Mouse (Mus musculus) embryonic facial prominence, embryonic 11.5 days (tissue): ENCODE results near the gene Krtcap2. TPM values are rescaled to one million over a fixed set of nuclear protein-coding genes. Genes with fewer than 3 reads are reported as not detected.
A peak's percentile ranks its signal among the peaks of the same experiment; 100 is the strongest.

Experiments
- ATAC-seq: fragments of 200-750 bp; cut with Nextera tagmentation; replicated peaks from 2 replicates; pipeline ENCODE4 v1.8.0; 2017; ENCODE audit warnings: low read depth; ENCODE audit not compliant: insufficient number of reproducible peaks, low FRiP score, low TSS enrichment
- DNase-seq: peaks from one replicate; pipeline ENCODE4 v3.0.0-alpha.2; 2015; ENCODE audit warnings: low spot score
- H3K27ac ChIP-seq: fragments of 300-500 bp; sonication (generic); replicated peaks from 2 replicates; pipeline ENCODE4 v1.5.1; 2014; ENCODE audit warnings: mild to moderate bottlenecking, low read depth, low read length, control low read depth
- H3K27me3 ChIP-seq: fragments of 300-500 bp; sonication (generic); 2 replicates; pipeline ENCODE4 v1.6.1; 2014; ENCODE audit warnings: mild to moderate bottlenecking, low read length, moderate library complexity, mixed read lengths; ENCODE audit not compliant: control insufficient read depth, insufficient read depth
- H3K36me3 ChIP-seq: fragments of 300-500 bp; sonication (generic); replicated peaks from 2 replicates; pipeline ENCODE4 v1.6.1; 2014; ENCODE audit warnings: low read depth, mild to moderate bottlenecking, low read length, moderate library complexity, mixed read lengths; ENCODE audit not compliant: control insufficient read depth, insufficient read depth
- H3K4me1 ChIP-seq: fragments of 300-500 bp; sonication (generic); 2 replicates; pipeline ENCODE4 v1.6.1; 2014; ENCODE audit warnings: low read length, mixed read lengths; ENCODE audit not compliant: control insufficient read depth, insufficient read depth
- H3K4me2 ChIP-seq: fragments of 300-500 bp; sonication (generic); 2 replicates; pipeline ENCODE4 v1.6.1; 2014; ENCODE audit warnings: low read depth, mild to moderate bottlenecking, control low read depth, low read length, moderate library complexity
- H3K4me3 ChIP-seq: fragments of 300-500 bp; sonication (generic); 2 replicates; pipeline ENCODE4 v1.5.1; 2014; ENCODE audit warnings: low read depth, low read length, control low read depth
- H3K9ac ChIP-seq: fragments of 300-500 bp; sonication (generic); replicated peaks from 2 replicates; pipeline ENCODE4 v1.6.1; 2014; ENCODE audit warnings: mild to moderate bottlenecking, control low read depth, low read length
- H3K9me3 ChIP-seq: fragments of 300-500 bp; sonication (generic); replicated peaks from 2 replicates; pipeline ENCODE4 v1.6.1; 2016; ENCODE audit warnings: mild to moderate bottlenecking, low read length, inconsistent platforms, mixed read lengths; ENCODE audit not compliant: control insufficient read depth
- WGBS: fragments of 180-500 bp; shearing (Covaris S2); extraction: QIAGEN DNeasy Blood & Tissue Kit; methylation state at CpG from one replicate; pipeline ENCODE4 v1.1.7; 2014; 5-methylcytosine and 5-hydroxymethylcytosine counted together
- polyA plus RNA-seq: library from polyadenylated mRNA; unstranded; fragments of >200 nt; fragmentation: Nextera tagmentation; extraction: Ambion mirVana; gene quantifications from 2 replicates; pipeline ENCODE4 v1.2.1, GENCODE M21; 2014

The Krtcap2 gene
- polyA plus RNA-seq, 1 experiment from 2014 or later = 287 TPM

DNA sequence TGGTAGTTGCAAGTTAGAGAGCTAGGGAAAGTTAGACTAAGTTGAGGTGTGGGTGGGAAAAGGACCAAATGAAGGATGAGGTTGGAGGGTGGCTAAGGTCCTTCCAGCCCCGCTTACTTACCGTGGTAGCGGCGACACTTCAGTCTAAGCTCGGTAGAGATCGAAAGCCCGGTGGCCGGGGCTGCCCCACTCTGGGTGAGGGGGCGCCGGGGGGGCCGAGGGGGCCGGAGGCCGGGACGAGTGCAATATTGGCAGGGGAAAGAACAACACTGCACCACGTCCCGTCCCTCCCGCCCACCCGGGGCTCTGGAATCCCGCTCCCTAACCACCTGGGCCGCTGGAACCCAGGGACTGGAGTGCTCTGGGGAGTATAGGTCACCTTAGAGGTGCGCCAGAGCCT is 18.9 kb upstream of the Krtcap2 start, which contains the start of gene Mtx1:
Mtx1 (minus strand) TSS at position 189 of the 400 bp plus-strand sequence.
- peak within 1 kb of the TSS; percentile 52 for H3K4me3 ChIP-seq
- ATAC-seq = peak; percentile 8
- H3K9ac ChIP-seq = peak within 1 kb of the TSS; percentile 72
- H3K36me3 ChIP-seq = no peaks in the 10 kb centered on the region; the same call in 1 of the 2 replicates
- peaks cover 6% of the 10 kb centered on the region for H3K4me1 ChIP-seq
- H3K9me3 ChIP-seq = no peaks in the 10 kb centered on the region
- H3K27me3 ChIP-seq = peaks cover 2% of the 10 kb centered on the region; the same call in 1 of the 2 replicates
- DNase-seq = no peak
- H3K4me2 ChIP-seq = peak within 1 kb of the TSS; percentile 90
- H3K27ac ChIP-seq = peak within 1 kb of the TSS; percentile 59
- WGBS = 2% methylated on average over 21 of the region's 21 CpGs

DNA sequence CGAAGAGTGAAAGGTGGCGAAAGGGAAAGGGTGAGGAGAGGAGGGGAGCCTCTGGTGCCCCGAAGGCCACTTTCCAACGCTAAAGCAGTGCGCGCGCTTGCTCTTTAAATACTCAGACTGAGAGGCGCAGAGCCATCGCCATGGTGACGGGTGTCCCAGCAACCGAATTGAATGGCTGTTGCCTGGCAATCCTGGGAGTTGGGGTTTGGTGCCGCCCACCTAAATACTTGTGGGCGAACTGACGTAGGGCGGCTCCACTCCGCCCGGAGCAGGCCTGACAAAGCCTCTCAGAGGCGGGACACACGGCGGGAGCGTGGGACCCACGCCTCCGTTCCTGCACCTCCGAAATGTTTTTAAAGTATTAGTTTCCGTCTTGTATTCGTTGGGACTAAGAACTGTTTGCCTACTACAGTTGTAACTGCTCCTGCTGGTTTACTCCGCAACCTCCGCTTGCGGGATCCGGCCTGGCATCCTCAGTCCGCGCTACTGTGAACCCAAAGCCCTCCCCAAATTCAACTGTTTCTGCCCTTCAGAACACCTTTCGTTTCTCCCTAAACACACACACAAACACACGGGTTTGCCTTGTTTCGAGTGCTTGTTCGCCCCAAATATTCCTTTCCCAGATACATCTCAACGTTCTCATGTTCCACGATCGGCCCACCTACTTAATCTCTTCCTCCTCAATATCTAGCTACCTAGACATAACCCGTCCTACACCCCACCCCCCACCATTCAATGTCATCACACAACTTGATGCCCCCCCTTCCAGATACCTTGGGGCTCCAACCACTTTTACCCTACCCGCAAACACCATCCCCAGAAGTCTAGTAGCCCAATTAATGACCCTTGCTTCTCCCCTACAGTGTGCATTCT is 18.2 kb upstream of the Krtcap2 start:
- peak overlapping the region; percentile 90 for H3K4me2 ChIP-seq
- no peaks in the 10 kb centered on the region; the same call in 1 of the 2 replicates for H3K36me3 ChIP-seq
- peaks cover 6% of the 10 kb centered on the region for H3K4me1 ChIP-seq
- DNase-seq (peak; percentile 98), ATAC-seq (peak; percentile 69)
- H3K27ac ChIP-seq = peak overlapping the region; percentile 59
- H3K9me3 ChIP-seq = no peaks in the 10 kb centered on the region
- H3K9ac ChIP-seq = peak overlapping the region; percentile 72
- 2% methylated on average over 41 of the region's 41 CpGs for WGBS
- peak overlapping the region; percentile 52 for H3K4me3 ChIP-seq
- H3K27me3 ChIP-seq = peaks cover 2% of the 10 kb centered on the region; the same call in 1 of the 2 replicates

DNA sequence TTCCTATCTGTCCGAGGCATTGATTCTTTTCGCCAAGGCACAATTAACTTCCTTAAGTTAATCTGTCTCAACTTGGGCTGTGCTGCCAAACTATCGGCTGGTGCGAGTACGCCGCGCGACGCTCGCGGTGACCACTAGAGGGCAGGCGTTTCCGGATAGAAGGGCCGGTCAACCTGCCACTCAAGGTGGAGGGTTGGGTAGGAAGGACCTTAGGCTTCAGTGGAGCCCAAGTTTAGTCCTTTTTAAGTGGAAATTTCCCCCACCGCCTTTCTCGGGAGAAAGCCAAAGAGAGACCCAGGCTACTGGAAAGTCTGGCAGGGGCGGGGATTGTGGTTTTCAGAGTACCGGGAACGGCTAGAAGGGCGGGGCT is 17.6 kb upstream of the Krtcap2 start:
- Histone ChIP-seq H3K4me1 (peaks cover 6% of the 10 kb centered on the region), H3K9ac (peak overlapping the region; percentile 72), H3K27me3 (peaks cover 2% of the 10 kb centered on the region; the same call in 1 of the 2 replicates), H3K4me3 (peak overlapping the region; percentile 52), H3K9me3 (no peaks in the 10 kb centered on the region), H3K36me3 (no peaks in the 10 kb centered on the region), H3K4me2 (peak overlapping the region; percentile 90), H3K27ac (no peak overlapping the region)
- WGBS = under 1% methylated on average over 19 of the region's 20 CpGs
- DNase-seq (peak; percentile 92), ATAC-seq (peak; percentile 12; the same call in 1 of the 2 replicates)

DNA sequence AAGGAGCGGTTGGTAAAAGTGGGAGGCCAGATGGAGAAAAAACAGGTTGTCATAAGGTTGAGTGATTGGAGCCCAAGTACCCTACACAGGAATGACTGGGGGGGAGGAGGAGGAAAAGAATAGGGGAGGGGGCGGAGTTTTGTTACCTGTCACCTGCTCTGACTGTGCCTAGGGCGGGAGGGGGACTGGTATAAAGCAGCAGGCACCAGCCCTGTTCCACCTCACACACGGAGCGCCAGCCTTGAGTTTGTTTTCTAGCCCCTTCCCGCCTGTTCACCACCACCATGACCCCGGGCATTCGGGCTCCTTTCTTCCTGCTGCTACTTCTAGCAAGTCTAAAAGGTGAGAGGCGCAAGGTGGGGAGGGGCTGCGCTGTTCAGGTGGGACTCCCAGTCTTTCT is 16.9 kb upstream of the Krtcap2 start, which contains the start of gene Muc1:
Muc1 (plus strand) TSS at position 222 of the 400 bp plus-strand sequence.
- Histone ChIP-seq H3K27me3 (peaks cover 2% of the 10 kb centered on the region; the same call in 1 of the 2 replicates), H3K9ac (peak within 1 kb of the TSS; percentile 72), H3K27ac (peak within 1 kb of the TSS; percentile 59), H3K4me1 (peaks cover 6% of the 10 kb centered on the region), H3K4me3 (peak within 1 kb of the TSS; percentile 52), H3K4me2 (peak within 1 kb of the TSS; percentile 90), H3K9me3 (no peaks in the 10 kb centered on the region), H3K36me3 (no peaks in the 10 kb centered on the region)
- DNase-seq = no peak
- WGBS = 22% methylated on average over 10 of the region's 10 CpGs
- no peak for ATAC-seq

DNA sequence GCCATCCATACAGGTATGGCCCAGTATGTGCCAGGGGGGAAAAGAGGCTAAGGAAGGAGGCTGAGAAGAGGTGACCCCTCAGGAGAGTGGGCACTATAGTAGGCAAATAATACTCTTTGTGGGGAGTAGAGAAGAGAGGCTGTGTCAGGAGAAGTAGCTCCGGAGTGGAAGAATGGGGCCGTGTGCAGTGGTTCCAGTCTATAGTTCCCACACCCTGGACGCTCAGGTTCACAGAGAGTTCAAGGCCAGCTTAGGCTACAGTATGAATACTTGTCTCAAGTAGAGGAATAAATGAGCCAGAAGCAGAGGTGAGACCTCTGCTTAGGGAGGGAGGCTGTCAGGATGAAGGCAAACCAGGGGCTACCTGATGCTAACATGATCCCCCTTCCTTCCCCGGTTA is 16.5 kb upstream of the Krtcap2 start:
- H3K4me2 ChIP-seq = no peak overlapping the region
- H3K9me3 ChIP-seq = no peaks in the 10 kb centered on the region
- WGBS = 61% methylated on average over 4 of the region's 4 CpGs
- H3K9ac ChIP-seq = no peak overlapping the region
- no peak overlapping the region for H3K4me3 ChIP-seq
- peaks cover 6% of the 10 kb centered on the region for H3K4me1 ChIP-seq
- DNase-seq (no peak), ATAC-seq (no peak)
- no peaks in the 10 kb centered on the region for H3K36me3 ChIP-seq
- peaks cover 2% of the 10 kb centered on the region; the same call in 1 of the 2 replicates for H3K27me3 ChIP-seq
- H3K27ac ChIP-seq = no peak overlapping the region

DNA sequence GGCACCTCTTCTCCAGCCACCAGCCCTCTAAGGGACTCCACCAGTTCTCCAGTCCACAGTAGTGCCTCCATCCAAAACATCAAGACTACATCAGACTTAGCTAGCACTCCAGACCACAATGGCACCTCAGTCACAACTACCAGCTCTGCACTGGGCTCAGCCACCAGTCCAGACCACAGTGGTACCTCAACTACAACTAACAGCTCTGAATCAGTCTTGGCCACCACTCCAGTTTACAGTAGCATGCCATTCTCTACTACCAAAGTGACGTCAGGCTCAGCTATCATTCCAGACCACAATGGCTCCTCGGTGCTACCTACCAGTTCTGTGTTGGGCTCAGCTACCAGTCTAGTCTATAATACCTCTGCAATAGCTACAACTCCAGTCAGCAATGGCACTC is 15.2 kb upstream of the Krtcap2 start:
- peaks cover 6% of the 10 kb centered on the region for H3K4me1 ChIP-seq
- no peak overlapping the region for H3K9ac ChIP-seq
- H3K4me2 ChIP-seq = no peak overlapping the region
- H3K36me3 ChIP-seq = no peaks in the 10 kb centered on the region
- no peaks in the 10 kb centered on the region for H3K9me3 ChIP-seq
- DNase-seq = no peak
- no peak for ATAC-seq
- H3K4me3 ChIP-seq = no peak overlapping the region
- H3K27ac ChIP-seq = no peak overlapping the region
- H3K27me3 ChIP-seq = peaks cover 2% of the 10 kb centered on the region; the same call in 1 of the 2 replicates
- WGBS = 93% methylated on average over 2 of the region's 2 CpGs

DNA sequence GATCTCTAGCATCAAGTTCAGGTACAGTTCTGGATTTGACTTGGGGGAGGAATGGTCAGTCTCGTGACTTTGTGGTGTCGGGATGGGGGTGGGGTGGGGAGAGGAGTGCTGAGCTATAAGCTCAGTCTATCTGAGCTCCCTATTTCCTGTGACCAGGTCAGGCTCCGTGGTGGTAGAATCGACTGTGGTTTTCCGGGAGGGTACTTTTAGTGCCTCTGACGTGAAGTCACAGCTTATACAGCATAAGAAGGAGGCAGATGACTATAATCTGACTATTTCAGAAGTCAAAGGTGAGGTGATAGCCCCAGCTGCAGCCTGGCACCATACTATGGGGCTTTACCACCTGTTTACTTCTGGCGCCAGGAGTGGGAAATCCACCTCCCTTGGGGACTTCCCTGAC is 14.4 kb upstream of the Krtcap2 start:
- H3K4me3 ChIP-seq = no peak overlapping the region
- H3K4me2 ChIP-seq = no peak overlapping the region
- H3K36me3 ChIP-seq = no peaks in the 10 kb centered on the region
- H3K27ac ChIP-seq = no peak overlapping the region
- H3K9ac ChIP-seq = no peak overlapping the region
- ATAC-seq (no peak), DNase-seq (no peak)
- H3K9me3 ChIP-seq = no peaks in the 10 kb centered on the region
- 64% methylated on average over 7 of the region's 7 CpGs for WGBS
- peaks cover 2% of the 10 kb centered on the region; the same call in 1 of the 2 replicates for H3K27me3 ChIP-seq
- peaks cover 6% of the 10 kb centered on the region for H3K4me1 ChIP-seq

DNA sequence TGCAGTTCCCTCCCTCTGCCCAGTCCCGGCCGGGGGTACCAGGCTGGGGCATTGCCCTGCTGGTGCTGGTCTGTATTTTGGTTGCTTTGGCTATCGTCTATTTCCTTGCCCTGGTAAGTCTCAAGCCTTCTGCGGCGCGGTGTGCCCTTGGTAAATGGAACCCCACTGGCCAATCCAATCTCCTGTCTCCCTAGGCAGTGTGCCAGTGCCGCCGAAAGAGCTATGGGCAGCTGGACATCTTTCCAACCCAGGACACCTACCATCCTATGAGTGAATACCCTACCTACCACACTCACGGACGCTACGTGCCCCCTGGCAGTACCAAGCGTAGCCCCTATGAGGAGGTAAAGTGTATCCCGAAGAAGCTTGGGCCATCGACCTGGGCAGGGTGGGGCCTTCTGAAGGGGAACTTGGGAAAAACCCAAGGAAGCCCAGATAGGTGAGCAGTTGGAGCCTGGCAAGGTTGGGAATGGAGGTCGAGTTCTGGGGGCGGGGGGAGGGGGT is 13.9 kb upstream of the Krtcap2 start:
- no peak for DNase-seq
- Histone ChIP-seq H3K36me3 (no peaks in the 10 kb centered on the region), H3K4me3 (no peak overlapping the region), H3K9me3 (no peaks in the 10 kb centered on the region), H3K27me3 (peaks cover 2% of the 10 kb centered on the region; the same call in 1 of the 2 replicates), H3K4me1 (peaks cover 6% of the 10 kb centered on the region), H3K4me2 (no peak overlapping the region), H3K27ac (no peak overlapping the region), H3K9ac (no peak overlapping the region)
- WGBS = 74% methylated on average over 16 of the region's 16 CpGs
- ATAC-seq = no peak
